Mouse (Mus musculus) pancreas, adult 10 weeks (tissue): ENCODE results near the gene Vmn1r14. TPM values are rescaled to one million over a fixed set of nuclear protein-coding genes. Genes with fewer than 3 reads are reported as not detected.

ENCODE experiments used
- polyA plus RNA-seq: library from polyadenylated mRNA; stranded (reverse); fragments of 350-450 nt; fragmentation: Illumina TruSeq; extraction: RNeasy Lipid Tissue Mini Kit (QIAGEN cat#74804); gene quantifications from one replicate; pipeline ENCODE4 v1.2.3, GENCODE M21; 2015; ENCODE audit warnings: low read depth, low replicate concordance; ENCODE audit not compliant: insufficient read depth

The Vmn1r14 gene
- polyA plus RNA-seq = not detected

DNA sequence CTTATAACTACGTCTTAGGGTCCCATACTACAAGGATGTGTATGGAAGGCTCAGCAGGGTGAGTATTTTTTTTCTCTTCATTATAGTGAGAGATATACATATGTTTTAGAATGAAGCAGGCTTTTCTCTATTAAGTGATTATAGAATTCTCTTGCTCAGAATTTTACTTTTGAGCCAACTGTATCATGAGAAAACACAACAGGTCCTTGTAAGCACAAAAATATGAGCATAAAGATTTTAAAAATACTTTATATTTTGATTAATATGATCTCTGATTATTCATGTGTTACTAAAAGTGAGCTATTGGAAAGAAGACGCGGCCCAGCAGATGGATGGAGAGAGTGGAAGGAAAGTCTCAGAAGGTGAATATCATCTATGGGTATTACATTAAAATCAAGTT lies at the start of gene Vmn1r14:
Gene Vmn1r14 (plus strand): TSS at position 301 of the 400 bp plus-strand sequence.

DNA sequence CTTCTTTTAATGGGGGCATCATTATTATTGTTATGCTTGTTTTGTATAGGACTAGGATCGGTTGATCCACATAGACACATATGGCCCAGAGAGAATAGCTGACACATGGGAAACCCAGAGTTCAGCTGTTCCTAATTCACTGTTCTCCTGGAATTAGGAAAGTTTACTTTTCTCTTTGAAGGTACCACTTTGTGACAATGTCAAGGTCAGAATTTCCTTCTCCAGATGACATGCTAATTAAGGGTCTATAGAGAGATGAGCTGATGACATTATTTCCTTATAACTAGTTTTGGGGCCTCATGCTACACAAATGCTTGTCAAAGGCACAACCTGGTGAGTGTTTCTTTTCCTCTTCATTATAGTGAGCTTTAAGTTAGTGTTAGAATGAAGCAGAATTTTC lies 28.5 kb upstream of the Vmn1r14 start, which contains the start of gene Vmn1r13:
Gene Vmn1r13 (plus strand): TSS at position 301 of the 400 bp plus-strand sequence.

DNA sequence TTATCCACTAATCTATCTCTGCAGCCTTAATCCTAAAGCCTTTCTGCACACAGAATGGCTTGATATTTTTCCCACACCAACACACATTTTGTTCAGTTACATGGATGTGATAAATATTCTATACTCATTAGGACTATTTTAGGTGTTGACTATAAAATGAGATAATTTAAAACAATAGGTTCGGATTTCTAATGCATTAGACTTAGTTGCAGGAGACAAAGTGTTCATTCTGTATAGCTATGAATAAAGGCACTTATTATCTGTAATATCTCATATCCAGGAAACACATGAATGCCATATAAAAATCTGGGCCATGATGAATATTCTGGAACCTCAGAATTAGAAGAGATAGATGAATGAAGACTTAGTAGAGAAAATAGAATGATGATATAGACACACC lies 26.2 kb downstream of the Vmn1r14 start, which contains the start of gene Vmn1r15:
Gene Vmn1r15 (plus strand): TSS at position 301 of the 400 bp plus-strand sequence.

Other genes starting within 250 kb of the Vmn1r14 start
- not detected for gene Vmn1r6, start 234.4 kb upstream of the Vmn1r14 start, polyA plus RNA-seq
- gene Vmn1r7, start 206.4 kb upstream of the Vmn1r14 start, polyA plus RNA-seq = not detected
- not detected for gene Vmn1r8, start 199.4 kb upstream of the Vmn1r14 start, polyA plus RNA-seq
- gene Vmn1r9, start 164.9 kb upstream of the Vmn1r14 start, polyA plus RNA-seq = not detected
- gene Vmn1r10, start 122.2 kb upstream of the Vmn1r14 start, polyA plus RNA-seq = not detected
- gene Vmn1r11, start 98.2 kb upstream of the Vmn1r14 start, polyA plus RNA-seq = not detected
- gene Vmn1r12, start 74.8 kb upstream of the Vmn1r14 start, polyA plus RNA-seq = not detected
- not detected for gene Vmn1r13, start 28.4 kb upstream of the Vmn1r14 start, polyA plus RNA-seq
- not detected for gene Vmn1r15, start 26.3 kb downstream of the Vmn1r14 start, polyA plus RNA-seq
- not detected for gene Vmn1r16, start 97.8 kb downstream of the Vmn1r14 start, polyA plus RNA-seq
- gene Vmn1r17, start 132.0 kb downstream of the Vmn1r14 start, polyA plus RNA-seq = not detected
- gene Vmn1r18, start 164.1 kb downstream of the Vmn1r14 start, polyA plus RNA-seq = not detected
- not detected for gene Vmn1r19, start 172.1 kb downstream of the Vmn1r14 start, polyA plus RNA-seq
- not detected for gene Vmn1r20, start 197.2 kb downstream of the Vmn1r14 start, polyA plus RNA-seq